Mouse (Mus musculus) E14TG2a.4 (cell line): ENCODE data around the gene 4933430I17Rik.

Experiments
- CTCF ChIP-seq: conservative IDR thresholded peaks from 2 replicates; pipeline ENCODE4 v1.5.1; 2014; ENCODE audit warnings: low read length
- NANOG ChIP-seq: IDR thresholded peaks from 2 replicates; pipeline ENCODE4 v1.6.1; 2014; ENCODE audit warnings: borderline replicate concordance, low read length, mixed read lengths
- POU5F1 ChIP-seq: IDR thresholded peaks from 2 replicates; pipeline ENCODE4 v1.6.1; 2014; ENCODE audit warnings: low read length, borderline replicate concordance

GRCm38 (mm10) chr4:62492682-62493081 is 32.5 kb upstream of the 4933430I17Rik start:
- no peak for TF ChIP-seq NANOG
- no peak for TF ChIP-seq CTCF
- TF ChIP-seq POU5F1 = no peak
